Mouse (Mus musculus) limb, embryonic 11.5 days (tissue): Measurements from ENCODE around the gene Mfge8. TPM values are rescaled to one million over a fixed set of nuclear protein-coding genes. Genes with fewer than 3 reads are reported as not detected.

Experiments
- ATAC-seq: fragments of 200-750 bp; cut with Nextera tagmentation; 2 replicates; pipeline ENCODE4 v1.8.0; 2017; ENCODE audit warnings: low read depth; ENCODE audit not compliant: insufficient number of reproducible peaks, low FRiP score, low TSS enrichment
- DNase-seq: peaks from one replicate; pipeline ENCODE4 v3.0.0-alpha.2; 2015; ENCODE audit warnings: low spot score
- H3K27ac ChIP-seq: fragments of 300-500 bp; sonication (generic); replicated peaks from 2 replicates; pipeline ENCODE4 v1.5.1; 2014; ENCODE audit warnings: low read depth, mild to moderate bottlenecking, low read length
- H3K27me3 ChIP-seq: fragments of 300-500 bp; sonication (generic); 2 replicates; pipeline ENCODE4 v1.6.1; 2014; ENCODE audit warnings: mild to moderate bottlenecking, low read length, mixed read lengths; ENCODE audit not compliant: control insufficient read depth, insufficient read depth
- H3K36me3 ChIP-seq: fragments of 300-500 bp; sonication (generic); 2 replicates; pipeline ENCODE4 v1.6.1; 2014; ENCODE audit warnings: mild to moderate bottlenecking, low read length, moderate library complexity, mixed read lengths; ENCODE audit not compliant: control insufficient read depth, insufficient read depth
- H3K4me1 ChIP-seq: fragments of 300-500 bp; sonication (generic); 2 replicates; pipeline ENCODE4 v1.6.1; 2014; ENCODE audit warnings: low read length, mixed read lengths; ENCODE audit not compliant: control insufficient read depth, insufficient read depth
- H3K4me2 ChIP-seq: fragments of 300-500 bp; sonication (generic); 2 replicates; pipeline ENCODE4 v1.6.1; 2014; ENCODE audit warnings: low read depth, mild to moderate bottlenecking, moderate library complexity; ENCODE audit not compliant: severe bottlenecking
- H3K4me3 ChIP-seq: fragments of 300-500 bp; sonication (generic); 2 replicates; pipeline ENCODE4 v1.5.1; 2014; ENCODE audit warnings: low read depth, low read length
- H3K9ac ChIP-seq: fragments of 300-500 bp; sonication (generic); 2 replicates; pipeline ENCODE4 v1.6.1; 2014; ENCODE audit warnings: mild to moderate bottlenecking, low read length
- H3K9me3 ChIP-seq: fragments of 300-500 bp; sonication (generic); 2 replicates; pipeline ENCODE4 v1.6.1; 2016; ENCODE audit warnings: low read length; ENCODE audit not compliant: control insufficient read depth
- WGBS: fragments of 180-500 bp; shearing (Covaris S2); extraction: QIAGEN DNeasy Blood & Tissue Kit; methylation state at CpG from one replicate; pipeline ENCODE4 v1.1.7; 2014; 5-methylcytosine and 5-hydroxymethylcytosine counted together
- polyA plus RNA-seq: library from polyadenylated mRNA; unstranded; fragments of >200 nt; fragmentation: Nextera tagmentation; extraction: Ambion mirVana; gene quantifications from 2 replicates; pipeline ENCODE4 v1.2.1, GENCODE M21; 2014

Gene Mfge8
- polyA plus RNA-seq = 154 and 157 TPM in 2 replicates

DNA sequence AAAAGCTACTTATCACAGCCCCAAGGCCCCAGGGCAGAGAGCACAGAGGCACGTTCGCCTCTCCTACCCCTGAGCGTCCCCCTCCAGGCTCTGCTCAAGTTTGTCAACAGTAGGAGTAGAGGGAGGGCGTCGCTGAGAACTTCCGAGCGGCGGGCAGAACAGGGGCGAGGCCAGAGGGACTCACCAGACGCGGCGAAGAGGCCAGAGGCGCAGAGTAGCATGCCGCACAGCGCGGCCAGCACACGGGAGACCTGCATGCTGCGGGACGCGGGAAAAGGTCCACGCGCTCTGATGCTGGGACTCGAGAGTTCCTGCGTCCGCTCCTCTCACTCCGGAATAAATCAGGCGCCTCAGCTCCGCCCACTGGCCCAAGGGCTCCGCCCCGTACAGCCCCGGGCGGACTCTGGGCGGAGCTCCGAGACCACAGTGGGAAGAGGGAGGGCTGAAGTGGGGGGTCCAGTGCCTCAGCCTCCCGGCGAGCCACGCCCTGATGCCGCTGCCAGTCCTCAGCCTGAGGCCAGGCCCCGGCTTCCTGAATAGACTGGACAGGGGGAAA is at the start of gene Mfge8:
Gene Mfge8 (minus strand): TSS at position 350 of the 556 bp plus-strand sequence.
- Histone ChIP-seq H3K9ac (peak within 1 kb of the TSS; percentile 76), H3K27ac (peak within 1 kb of the TSS; percentile 56; the same call in 1 of the 2 replicates), H3K4me3 (peak within 1 kb of the TSS; percentile 69), H3K4me2 (peak within 1 kb of the TSS; percentile 79), H3K27me3 (no peaks in the 10 kb centered on the region), H3K9me3 (no peaks in the 10 kb centered on the region), H3K4me1 (peaks cover 12% of the 10 kb centered on the region), H3K36me3 (peaks cover 3% of the 10 kb centered on the region; the same call in 1 of the 2 replicates)
- under 1% methylated on average over 35 of the region's 39 CpGs for WGBS
- DNase-seq (peak; percentile 94), ATAC-seq (peak; percentile 93)

- Histone ChIP-seq H3K4me1 (no peaks in the 10 kb centered on the region), H3K4me2 (no peak overlapping the region), H3K9ac (no peak overlapping the region), H3K27ac (no peak overlapping the region), H3K27me3 (no peaks in the 10 kb centered on the region; the same call in 1 of the 2 replicates), H3K36me3 (no peaks in the 10 kb centered on the region), H3K9me3 (no peaks in the 10 kb centered on the region), H3K4me3 (no peak overlapping the region)
- ATAC-seq (no peak), DNase-seq (no peak)
- WGBS = 77% methylated on average over 16 of the region's 16 CpGs
These were observed 45.9 kb upstream of the Mfge8 start for GRCm38 (mm10) chr7:79194560-79195413.

- no peaks in the 10 kb centered on the region for H3K4me1 ChIP-seq
- no peaks in the 10 kb centered on the region for H3K36me3 ChIP-seq
- H3K4me2 ChIP-seq = no peak overlapping the region
- H3K27ac ChIP-seq = no peak overlapping the region
- no peak overlapping the region for H3K4me3 ChIP-seq
- no peak overlapping the region for H3K9ac ChIP-seq
- no peak for ATAC-seq
- no peaks in the 10 kb centered on the region for H3K9me3 ChIP-seq
- no peak for DNase-seq
- H3K27me3 ChIP-seq = no peaks in the 10 kb centered on the region; the same call in 1 of the 2 replicates
- 76% methylated on average over 5 of the region's 5 CpGs for WGBS
These were observed 45.1 kb upstream of the Mfge8 start for GRCm38 (mm10) chr7:79193936-79194335.

- WGBS = 84% methylated on average over 5 of the region's 5 CpGs
These were observed 42.6 kb upstream of the Mfge8 start for GRCm38 (mm10) chr7:79191501-79191900.

DNA sequence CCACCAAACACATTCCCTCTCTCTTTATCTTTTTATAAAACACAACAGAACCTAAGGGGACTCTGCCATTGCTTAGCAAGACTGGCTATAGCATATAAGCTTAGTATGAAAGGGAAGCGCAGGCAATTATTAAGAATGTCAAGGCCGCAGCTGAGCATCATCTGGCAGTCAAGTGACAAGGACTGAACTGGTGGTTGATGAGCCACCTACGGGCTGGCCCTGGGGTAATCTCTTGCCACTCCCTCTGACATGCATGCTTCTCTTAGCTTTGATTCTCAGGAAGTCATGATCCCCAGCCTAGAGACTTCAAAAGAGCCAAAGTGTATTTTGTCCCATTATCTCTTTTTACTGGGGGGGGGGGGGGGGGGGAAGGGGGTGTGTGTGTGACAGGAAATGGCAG is 41.7 kb upstream of the Mfge8 start:
- WGBS = 22% methylated on average over 3 of the region's 3 CpGs

More at GRCm38 (mm10) chr7:79191501-79191900, 42.6 kb upstream of the Mfge8 start:
- DNase-seq (no peak), ATAC-seq (no peak)
- no peaks in the 10 kb centered on the region; the same call in 1 of the 2 replicates for H3K27me3 ChIP-seq
- H3K4me2 ChIP-seq = no peak overlapping the region
- no peaks in the 10 kb centered on the region for H3K9me3 ChIP-seq
- no peak overlapping the region for H3K9ac ChIP-seq
- no peaks in the 10 kb centered on the region for H3K4me1 ChIP-seq
- no peak overlapping the region for H3K4me3 ChIP-seq
- H3K36me3 ChIP-seq = no peaks in the 10 kb centered on the region
- H3K27ac ChIP-seq = no peak overlapping the region

DNA sequence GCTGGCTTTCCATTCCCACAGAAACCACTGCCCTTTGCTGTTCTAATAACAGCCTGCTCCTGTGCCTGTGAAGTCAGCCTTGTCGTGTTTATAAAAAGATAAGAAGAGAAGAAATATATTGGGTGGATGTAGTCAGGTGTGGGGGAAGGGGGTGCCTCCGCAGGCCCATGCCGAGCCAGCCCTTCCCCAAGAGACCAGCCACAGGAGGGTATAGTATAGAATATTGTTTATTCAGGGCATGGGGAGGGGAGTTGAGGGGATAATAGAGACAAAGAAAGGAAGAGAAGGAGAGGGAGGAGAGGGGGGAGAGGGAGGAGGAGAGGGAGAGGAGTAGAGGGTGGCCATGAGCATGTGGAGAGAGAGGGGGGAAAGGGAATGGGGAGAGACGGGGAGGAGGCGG is 40.4 kb upstream of the Mfge8 start:
- ATAC-seq (no peak), DNase-seq (no peak)
- no peaks in the 10 kb centered on the region for H3K9me3 ChIP-seq
- H3K27me3 ChIP-seq = no peaks in the 10 kb centered on the region; the same call in 1 of the 2 replicates
- H3K36me3 ChIP-seq = no peaks in the 10 kb centered on the region
- no peak overlapping the region for H3K4me2 ChIP-seq
- 60% methylated on average over 3 of the region's 5 CpGs for WGBS
- no peak overlapping the region for H3K4me3 ChIP-seq
- no peak overlapping the region for H3K9ac ChIP-seq
- no peaks in the 10 kb centered on the region for H3K4me1 ChIP-seq
- no peak overlapping the region for H3K27ac ChIP-seq

More for the DNA sequence above, 41.7 kb upstream of the Mfge8 start:
- Histone ChIP-seq H3K36me3 (no peaks in the 10 kb centered on the region), H3K4me2 (no peak overlapping the region), H3K27ac (no peak overlapping the region), H3K27me3 (no peaks in the 10 kb centered on the region; the same call in 1 of the 2 replicates), H3K4me1 (no peaks in the 10 kb centered on the region), H3K4me3 (no peak overlapping the region), H3K9me3 (no peaks in the 10 kb centered on the region), H3K9ac (no peak overlapping the region)
- DNase-seq = no peak
- no peak for ATAC-seq

- Histone ChIP-seq H3K27ac (no peak overlapping the region), H3K36me3 (no peaks in the 10 kb centered on the region), H3K4me1 (no peaks in the 10 kb centered on the region), H3K4me2 (no peak overlapping the region), H3K4me3 (no peak overlapping the region), H3K27me3 (no peaks in the 10 kb centered on the region; the same call in 1 of the 2 replicates), H3K9ac (no peak overlapping the region), H3K9me3 (no peaks in the 10 kb centered on the region)
- 92% methylated on average over 2 of the region's 2 CpGs for WGBS
- ATAC-seq (no peak), DNase-seq (no peak)
These were observed 38.7 kb upstream of the Mfge8 start for GRCm38 (mm10) chr7:79187591-79187990.

- 67% methylated on average over 1 of the region's 1 CpGs for WGBS
- H3K9me3 ChIP-seq = no peaks in the 10 kb centered on the region
- H3K27ac ChIP-seq = no peak overlapping the region
- no peak overlapping the region for H3K4me3 ChIP-seq
- H3K36me3 ChIP-seq = no peaks in the 10 kb centered on the region
- no peaks in the 10 kb centered on the region for H3K4me1 ChIP-seq
- ATAC-seq = no peak
- no peak overlapping the region for H3K4me2 ChIP-seq
- H3K27me3 ChIP-seq = no peaks in the 10 kb centered on the region
- no peak overlapping the region for H3K9ac ChIP-seq
- no peak for DNase-seq
These were observed 34.6 kb upstream of the Mfge8 start for GRCm38 (mm10) chr7:79183417-79183816.
